Mouse (Mus musculus) layer of hippocampus, adult 8-10 months (tissue): ENCODE measurements around the gene Mapre3. TPM values are rescaled to one million over a fixed set of nuclear protein-coding genes. Genes with fewer than 3 reads are reported as not detected.

Source experiments
- DNase-seq, 2 experiments: peaks; one replicate each; pipeline ENCODE4 v3.0.0; 2022; ENCODE audit warnings: low spot score in 2 of 2
- total RNA-seq, 4 experiments: library from RNA; stranded (reverse); gene quantifications; 2 replicates each; pipeline ENCODE4 v1.2.4; 2022

The Mapre3 gene
- total RNA-seq, 4 experiments from 2014 or later = 225 to 231 (median 227) TPM

DNA sequence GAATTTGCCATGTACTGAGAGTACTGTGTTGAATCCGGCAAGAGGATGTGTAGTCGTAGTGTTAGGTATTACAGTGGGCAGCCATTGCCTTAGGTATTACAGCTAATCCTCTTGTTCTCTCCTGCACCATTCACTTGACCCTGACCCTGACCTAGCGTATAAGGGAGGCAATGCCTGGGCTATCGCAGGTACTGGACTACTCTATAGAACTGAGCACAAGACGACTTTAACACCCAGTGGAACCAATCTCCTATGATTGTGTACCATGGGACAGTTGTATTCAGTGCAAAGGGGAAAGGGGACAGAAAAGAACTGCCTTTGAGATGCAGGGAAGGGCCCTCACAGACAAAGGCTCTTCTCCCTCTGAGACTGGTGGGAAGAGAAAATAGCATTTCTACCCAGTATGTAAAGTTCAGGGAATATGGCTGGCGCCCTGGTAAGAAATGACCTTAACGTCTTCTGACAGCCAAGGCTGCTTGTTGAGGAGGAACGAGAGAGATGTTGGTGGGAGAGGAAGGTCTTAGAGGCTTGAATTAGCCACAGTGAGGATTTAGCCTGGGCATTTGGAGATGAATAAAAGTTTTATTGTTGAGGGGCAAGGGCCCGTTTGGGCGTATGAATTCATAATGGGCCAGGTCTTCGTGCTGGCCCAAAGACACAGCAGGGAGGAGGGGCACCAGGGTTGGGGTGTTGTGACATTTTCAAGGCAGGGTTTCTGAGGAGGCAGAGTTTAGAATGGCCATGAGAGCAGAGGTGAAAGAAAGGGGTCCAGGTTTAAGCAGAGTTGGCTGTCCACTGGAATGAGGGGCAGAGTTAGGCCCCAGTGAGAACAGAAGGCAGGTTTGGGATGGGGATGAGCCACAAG is 9.9 kb downstream of the Mapre3 start:
- no peak for DNase-seq

DNA sequence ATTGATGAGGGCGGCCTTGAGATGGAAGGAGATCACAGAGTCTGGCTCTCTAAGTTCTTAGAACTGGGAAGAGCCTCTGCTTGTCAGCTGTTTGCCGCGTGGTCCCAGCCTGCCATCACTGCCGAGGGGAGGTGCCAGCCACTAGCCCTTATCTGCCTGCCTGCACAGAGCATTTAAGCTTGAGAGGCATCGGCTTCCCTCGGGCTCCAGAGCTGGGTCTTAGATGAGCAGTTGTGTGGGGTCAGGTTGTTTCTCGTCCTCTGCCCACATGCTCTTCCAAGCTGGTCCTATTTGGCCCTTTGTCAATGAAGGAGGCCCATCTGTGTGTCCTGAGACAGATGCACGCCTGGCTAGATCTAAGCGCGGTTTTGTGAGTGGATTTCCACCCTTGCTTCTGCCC is 10.7 kb downstream of the Mapre3 start:
- no peak for DNase-seq

DNA sequence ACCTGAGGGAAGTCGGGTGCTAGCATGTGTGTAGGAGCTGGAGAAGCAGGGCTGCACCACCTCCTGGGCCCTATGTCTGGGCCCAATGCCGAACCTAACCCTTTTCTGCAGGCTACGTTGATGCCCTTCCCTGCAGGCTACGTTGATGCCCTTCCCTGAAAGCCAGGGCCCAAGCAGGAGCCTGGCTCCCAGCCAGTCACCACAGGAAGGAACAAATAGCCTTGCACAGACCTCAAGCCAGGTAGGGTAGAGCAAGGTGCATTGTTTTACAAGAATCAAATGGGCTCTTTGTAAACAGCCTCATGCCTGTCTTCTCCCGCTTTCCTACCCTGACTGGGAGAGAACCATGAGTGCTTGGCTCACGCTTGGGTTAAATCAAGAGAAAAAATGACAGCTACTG is 11.4 kb downstream of the Mapre3 start:
- DNase-seq = no peak

DNA sequence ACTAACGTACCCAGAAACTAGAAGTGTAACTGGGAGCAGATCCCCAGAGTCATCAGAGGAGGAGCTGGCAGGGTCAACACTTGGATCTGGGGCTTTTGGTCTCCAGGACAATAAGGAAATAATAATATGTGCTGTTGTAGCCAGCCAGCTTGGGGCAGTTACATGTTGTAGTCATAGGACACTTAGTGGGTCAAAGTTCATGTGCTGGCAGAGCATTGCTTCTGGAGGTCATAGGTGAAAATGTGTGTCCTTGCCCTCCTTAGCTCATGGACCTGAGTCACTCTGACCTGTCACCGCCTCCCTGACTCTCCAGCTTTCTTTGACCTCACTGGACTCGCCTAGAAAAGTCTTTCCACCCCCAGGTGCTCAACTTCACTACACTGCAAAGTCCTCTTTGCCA is 19.0 kb downstream of the Mapre3 start:
- DNase-seq = no peak

DNA sequence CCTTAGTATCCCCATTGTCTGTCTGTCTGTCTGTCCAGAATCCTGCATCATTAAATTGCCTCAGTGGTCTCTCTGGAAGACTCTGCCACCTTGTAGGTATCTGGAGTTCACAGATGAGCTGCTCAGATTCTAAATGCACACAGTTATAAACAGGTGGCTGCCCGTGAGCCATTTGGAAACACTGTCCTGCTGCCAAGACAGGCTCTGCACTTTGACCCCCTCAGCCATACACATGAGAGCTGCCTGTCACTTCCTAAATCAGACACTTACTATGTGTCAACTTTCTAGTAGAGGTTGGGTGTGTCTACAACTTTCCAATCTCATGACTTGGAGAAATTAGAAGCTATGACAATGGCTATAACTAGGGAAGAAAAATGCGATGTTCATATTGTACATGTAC is 25.3 kb downstream of the Mapre3 start:
- no peak for DNase-seq

DNA sequence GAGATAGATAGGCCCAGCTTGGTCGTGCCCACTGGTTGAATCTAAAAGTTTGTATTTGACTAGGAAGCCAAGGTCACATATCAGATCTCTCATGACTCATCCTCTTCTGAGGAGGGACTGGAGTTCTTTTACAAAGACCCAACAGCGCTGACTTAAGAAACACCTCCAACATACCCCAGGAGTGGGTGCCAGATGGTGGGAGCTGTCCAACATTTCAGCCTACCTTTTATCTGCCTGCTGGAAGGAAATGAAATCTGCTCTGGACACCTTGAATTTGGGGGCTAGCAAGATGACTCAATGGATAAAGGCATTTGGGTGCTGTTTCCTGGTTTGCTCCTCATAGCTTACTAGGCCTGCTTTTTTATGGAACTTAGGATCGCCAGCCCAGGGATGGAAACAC is 27.5 kb downstream of the Mapre3 start:
- no peak for DNase-seq

DNA sequence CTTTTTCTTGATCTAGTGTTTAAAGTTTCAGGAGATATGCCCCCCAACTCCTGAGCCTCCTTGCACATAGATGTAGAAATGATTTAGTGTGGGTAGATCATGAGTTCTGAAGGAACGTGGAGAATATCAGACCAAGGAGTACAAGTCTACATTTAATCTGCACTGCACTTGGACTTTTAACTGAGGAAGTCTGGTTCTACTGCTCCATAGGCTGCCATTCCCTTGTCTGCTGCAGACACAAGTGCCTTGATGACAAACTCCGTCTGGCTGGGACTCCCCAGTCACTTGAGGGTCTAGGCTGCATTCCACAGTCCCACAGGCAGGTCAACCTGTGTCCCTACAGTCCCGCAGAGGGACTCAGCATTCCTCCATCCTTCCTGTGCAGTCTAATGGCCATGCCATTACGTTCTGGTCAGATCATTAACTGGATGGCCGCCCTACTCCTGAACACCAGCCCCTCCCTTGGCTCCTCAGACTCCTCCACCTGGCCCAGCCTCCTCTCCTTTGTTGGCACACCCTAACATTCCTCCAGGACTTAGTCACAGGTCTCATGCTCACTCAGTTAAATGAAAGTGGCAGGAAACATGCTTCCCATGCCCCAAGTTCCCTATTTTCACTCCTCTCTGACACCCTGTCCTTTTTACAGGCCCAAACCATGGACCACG is 35.6 kb downstream of the Mapre3 start:
- DNase-seq = no peak

DNA sequence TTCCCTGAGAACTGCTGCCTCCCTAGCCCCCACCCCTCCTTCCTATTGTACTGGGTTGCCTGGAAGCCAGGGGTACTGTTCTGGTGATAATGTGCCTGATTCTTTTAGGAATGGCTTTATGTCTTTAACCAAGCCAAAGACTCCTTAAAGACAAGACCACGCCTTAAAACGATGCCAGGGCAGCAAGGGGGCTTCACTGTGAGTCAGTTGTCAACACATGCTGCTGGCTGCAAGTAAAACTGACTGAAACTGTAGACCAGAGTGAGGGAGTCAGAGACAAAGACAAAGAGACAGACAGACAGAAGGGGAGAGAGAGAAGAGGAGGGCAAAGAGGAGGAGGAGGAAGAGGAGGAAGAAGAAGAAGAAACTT is 36.1 kb downstream of the Mapre3 start:
- no peak for DNase-seq

DNA sequence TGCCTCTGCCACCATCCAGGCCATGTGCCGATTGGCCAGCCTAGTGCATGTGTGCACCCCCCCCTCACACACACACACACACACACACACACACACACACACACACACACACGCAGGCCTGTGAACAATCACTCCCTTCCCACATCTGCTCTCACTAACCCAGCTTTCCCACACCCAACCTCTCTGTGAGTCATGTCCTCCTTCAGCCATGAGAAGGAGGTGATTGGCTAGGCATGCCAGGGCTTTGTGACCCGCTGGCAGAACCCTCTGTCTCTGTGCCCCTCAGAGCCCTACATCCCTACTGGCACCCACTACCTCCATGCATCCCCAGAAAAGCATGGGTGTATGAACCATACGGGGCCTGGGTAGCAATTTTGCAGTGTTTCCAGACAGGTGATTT is 39.1 kb downstream of the Mapre3 start:
- no peak for DNase-seq

DNA sequence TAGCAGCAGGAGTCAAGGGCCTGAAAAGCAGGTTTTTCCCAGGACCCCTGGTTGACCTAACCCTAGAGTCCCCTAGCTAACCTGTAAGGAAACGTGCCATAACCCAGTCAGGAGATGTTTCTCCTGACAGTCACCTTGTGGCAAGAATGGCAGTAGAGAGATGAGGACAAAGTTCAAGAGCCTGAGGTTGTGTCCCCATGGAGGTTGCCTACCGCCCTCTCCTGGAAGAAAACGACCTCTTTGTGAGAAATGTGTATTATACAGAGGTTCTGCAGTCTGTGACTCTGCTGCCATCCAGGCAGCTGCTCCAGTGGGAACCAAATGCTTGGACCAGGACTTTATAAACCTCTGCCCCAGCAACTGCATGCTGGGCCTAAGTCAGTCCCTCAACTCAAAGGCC is 41.2 kb downstream of the Mapre3 start:
- DNase-seq = no peak

DNA sequence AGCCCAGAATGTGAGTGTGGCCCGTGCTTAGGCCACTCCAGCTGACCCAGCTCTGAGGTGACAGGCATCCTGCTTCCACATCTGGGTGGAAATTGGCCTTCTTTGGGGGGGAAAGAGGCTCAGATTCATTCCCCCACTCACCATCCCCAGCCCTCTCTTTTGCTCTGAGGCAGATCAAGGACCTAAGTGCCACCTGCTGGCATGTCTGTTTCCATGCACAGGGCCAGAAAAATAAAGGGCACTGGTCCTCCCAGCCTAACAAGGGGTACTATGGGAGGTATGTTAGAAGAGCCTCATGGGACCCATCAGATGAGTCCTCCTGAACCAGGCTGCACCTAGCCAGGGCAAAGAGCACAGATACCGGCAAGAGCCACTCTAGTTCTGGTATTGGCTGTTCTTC is 41.7 kb downstream of the Mapre3 start:
- DNase-seq = no peak

DNA sequence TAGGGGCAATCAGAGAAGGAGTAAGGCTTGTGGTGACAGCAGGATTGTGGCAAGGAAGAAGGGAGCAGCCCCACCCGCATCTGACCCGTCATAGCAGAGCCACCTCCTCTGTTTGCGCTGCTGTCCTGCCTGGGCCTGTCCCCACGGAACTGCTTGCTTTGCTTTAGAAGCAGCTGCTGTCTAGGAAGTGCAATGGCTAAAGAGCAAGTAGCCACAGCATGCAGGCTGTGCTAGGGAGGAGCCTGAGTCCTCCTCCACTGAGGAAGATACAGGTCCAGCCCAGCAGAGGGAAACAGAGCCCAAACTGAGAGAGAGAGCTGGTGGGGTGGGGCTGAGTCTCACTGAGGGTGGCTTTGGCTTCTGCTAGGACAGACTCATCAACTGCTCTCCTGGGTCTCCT is 49.4 kb downstream of the Mapre3 start:
- DNase-seq = no peak

DNA sequence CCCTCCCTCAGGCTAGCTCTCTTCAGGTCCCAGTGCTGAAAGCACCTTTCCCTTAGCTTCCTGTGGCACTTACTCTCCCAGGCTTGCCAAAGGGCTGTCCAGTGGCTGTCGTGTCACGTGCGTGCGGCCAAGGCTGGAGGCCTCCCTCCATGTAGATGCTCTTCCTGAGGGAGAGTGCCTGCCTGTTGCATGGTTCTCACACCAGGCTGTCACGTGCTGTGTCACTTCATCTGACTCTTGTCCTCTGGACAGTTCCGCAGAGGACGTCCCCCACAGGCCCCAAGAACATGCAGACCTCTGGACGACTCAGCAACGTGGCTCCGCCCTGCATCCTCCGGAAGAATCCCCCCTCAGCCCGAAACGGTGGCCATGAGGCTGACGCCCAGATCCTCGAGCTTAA is 49.9 kb downstream of the Mapre3 start:
- DNase-seq = no peak

DNA sequence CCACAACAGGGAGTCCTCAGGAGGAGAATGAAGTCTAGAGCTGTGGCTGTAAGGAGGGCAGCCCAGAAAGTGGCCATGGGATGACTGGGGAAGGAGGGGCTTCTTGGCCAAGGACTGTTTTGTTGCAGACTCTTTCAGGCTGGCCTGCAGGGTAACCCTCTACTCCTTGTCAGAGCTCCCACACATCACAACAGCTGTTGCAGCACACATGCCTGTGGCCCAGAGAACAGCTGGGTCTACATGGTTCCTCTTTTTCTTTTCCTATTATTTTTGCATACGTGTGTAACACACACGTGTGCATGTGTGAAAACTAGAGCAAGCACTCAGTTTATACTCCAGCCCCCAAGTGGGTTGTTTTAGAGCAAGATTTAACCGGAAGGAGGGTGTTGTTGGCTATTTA is 52.4 kb downstream of the Mapre3 start:
- no peak for DNase-seq

DNA sequence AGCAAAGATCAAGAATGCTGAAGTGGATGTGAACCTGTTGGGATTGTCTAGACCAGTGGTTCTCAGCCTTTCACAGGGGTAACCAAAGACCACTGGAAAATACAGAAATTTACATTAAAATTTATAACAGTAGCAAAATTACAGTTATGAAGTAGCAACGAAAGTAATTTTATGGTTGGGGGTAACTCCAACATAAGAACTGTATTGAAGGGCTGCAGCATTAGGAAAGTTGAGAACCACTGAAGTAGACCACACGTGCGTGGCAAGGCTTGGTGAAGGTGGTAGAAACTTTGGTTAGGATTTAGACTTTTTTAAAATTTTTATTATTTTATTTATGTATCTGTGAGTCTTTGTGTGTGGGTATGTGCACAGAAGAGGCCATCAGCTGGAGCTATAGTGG is 53.3 kb downstream of the Mapre3 start, which contains the start of gene Tmem214:
TSS of gene Tmem214 (plus strand) at position 301 of the 400 bp plus-strand sequence.
- no peak for DNase-seq

DNA sequence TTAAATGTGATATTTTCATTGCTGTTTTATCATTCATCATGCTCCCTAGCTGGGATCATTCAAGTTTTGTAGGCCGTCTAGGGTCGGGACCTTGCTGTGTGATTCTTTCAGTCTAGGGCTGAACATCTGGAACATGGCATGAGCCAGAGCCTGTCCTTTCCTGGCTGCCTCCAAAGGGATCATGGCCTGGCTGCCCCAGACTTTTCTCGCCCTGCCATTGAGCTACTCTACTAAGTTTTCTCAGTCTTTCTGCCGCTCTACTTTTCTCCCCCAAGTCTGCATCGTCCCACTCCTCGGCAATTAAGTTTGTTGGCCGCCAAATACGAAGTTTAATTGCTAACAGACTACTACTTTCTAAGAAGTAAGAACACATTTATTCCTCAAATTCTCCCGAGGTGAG is 54.5 kb downstream of the Mapre3 start:
- no peak for DNase-seq

DNA sequence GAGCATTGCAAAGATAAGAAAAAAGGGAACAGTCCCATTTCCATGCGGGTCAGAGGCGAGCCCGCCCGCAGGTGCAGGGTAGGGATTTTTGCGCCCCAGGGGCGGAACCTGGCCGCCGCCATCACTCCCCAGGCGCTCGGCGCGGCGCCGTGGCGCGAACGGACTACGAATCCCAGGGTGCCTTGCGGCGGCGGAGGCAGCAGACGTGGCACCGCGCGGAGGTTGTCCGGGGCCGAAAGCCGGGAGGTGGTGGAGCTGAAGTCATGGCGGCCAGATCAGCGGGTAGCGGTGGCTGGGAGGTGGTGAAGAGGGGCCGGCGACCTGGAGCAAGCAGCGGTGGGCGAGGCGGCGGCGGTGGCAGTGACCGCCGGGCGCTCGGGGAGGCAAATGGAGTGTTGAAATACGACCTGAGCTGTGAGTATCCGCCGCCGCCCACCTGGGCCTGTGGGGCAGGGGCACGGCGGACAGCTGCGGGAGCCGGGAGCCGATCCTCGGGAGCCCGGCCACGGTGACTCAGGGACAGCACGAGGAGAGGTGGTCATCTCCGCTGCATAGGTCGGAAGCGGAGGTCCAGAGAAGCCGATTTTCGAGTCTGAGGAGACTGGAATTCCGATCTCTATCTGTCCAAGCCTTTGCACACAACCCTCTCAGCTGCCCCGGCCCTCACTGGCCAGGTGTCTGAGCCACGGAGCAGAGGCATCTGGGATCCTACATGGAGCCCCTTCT is 55.1 kb downstream of the Mapre3 start:
- DNase-seq = peak; percentile 77 to 91

DNA sequence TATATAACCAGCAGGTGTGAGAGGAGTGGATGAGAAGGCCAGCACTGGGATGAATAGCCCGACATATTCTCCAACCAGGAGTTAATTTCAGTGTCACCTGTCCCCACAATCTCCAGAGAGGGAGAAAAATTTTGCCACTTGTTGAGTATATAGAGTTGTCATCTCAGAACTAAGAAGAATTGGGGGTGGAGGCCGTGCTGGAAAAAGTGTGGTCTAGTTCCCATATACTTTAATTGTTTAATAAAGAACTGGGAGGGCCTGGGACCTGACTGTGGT is 55.6 kb downstream of the Mapre3 start:
- DNase-seq = no peak

DNA sequence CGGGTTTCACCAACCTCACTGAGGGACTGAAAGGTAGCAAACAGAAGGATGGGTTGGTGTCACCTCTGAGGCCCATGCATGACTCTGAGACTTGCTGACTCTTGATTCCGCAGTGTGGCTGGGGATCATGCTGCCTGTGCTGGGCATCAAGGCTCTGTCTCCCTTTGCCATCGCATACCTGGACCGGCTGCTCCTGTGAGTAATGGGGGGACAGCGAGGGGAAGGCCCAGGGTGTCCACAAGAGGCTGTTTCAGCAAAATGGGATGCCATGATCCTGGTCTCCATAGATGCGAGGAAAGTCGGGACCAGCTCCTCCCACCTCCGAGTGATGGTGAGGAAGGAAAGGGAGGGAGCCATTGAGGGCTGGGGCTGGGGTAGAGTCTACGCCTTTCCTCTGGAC is 58.1 kb downstream of the Mapre3 start:
- DNase-seq = no peak

DNA sequence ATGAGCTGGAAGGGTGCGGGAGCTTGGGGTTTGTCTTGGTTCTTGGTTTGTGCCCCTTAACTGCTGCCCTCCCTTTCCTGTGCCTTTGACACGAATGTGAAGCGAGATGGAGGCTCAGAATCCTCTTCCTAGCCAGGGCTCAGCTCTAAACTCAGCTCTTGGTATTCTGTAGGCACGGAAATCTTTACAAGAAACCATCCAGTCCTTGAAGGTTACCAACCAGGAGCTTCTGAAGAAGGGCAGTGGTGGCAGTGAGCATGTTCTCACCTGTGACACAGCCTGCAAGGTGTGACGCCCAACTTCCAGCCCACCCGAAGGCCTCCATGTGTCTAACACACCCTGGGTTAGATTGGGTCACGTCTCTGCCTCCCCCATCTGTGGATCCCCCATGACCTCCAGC is 59.9 kb downstream of the Mapre3 start:
- no peak for DNase-seq

DNA sequence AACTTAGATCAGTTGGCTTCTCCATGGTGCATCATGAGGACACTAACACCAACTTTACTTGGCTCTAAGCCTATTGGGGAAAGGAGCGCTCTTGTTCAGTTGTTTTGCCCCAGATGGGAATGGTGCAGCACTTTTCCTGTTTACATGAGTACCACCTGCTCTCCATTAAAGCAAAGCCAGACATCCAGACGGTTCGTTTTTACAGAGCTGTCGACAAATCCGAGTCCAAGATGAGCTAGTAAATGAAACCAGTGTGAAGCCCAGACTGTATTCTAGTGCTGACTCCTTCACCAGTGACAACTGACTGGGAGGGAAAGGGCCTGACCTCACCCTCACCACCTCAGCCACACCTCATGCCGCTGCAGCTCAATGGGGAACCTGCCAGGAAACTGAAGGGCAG is 64.2 kb downstream of the Mapre3 start:
- DNase-seq = peak; percentile 38 to 56

DNA sequence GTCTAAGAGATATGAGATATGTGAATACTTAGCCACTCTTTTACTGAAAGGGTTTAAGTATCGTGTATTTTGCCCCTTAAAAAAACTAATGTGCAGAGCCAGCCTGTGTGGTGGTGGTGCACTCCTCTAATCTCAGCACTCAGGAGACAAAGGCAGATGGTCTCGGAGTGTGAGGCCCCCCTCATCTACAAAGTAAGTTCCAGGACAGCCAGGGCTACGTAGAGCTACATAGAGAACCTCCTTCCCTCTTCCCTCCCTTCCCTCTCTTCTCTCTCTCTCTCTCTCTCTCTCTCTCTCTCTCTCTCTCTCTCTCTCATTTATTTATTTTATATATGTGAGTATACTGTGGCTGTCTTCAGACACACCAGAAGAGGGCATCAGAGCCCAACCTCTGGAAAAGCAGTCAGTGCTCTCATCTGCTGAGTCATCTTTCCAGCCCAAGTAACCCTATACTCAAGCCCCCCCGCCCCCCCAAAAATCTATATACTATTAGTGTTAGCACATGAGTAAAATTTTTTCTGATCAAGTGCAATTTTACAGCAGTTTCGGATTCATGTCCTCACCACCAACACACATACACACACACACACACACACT is 65.0 kb downstream of the Mapre3 start:
- no peak for DNase-seq
